Mouse (Mus musculus) ovary, postnatal 10 days (tissue): ENCODE results near the gene Olfr1220.

ENCODE experiments used
- DNase-seq: peaks from one replicate; pipeline ENCODE4 v3.0.0; 2022; ENCODE audit warnings: low spot score

Olfr1220 gene

GRCm38 (mm10) chr2:89106735-89107134 lies at the start of gene Olfr1220:
Gene Olfr1220, minus strand, starts transcription at chr2:89106835.
- DNase-seq, result no peak

- DNase-seq, result no peak
These were observed 44.8 kb upstream of the Olfr1220 start, which contains the start of gene Olfr1223 for GRCm38 (mm10) chr2:89151460-89151859. Gene Olfr1223, minus strand, starts transcription at chr2:89151560.

GRCm38 (mm10) chr2:89132954-89133353 lies 26.3 kb upstream of the Olfr1220 start, which contains the start of gene Olfr1222:
Gene Olfr1222, minus strand, starts transcription at chr2:89133054.
- no peak for DNase-seq

- no peak for DNase-seq
These were observed 10.5 kb upstream of the Olfr1220 start, which contains the start of gene Olfr1221 for GRCm38 (mm10) chr2:89117183-89117582. Gene Olfr1221, minus strand, starts transcription at chr2:89117283.

- no peak for DNase-seq
These were observed 984 bp downstream of the Olfr1220 start for GRCm38 (mm10) chr2:89105651-89106050.

- DNase-seq, result no peak
These were observed 12.8 kb downstream of the Olfr1220 start for GRCm38 (mm10) chr2:89093848-89094247.

- no peak for DNase-seq
These were observed 23.2 kb downstream of the Olfr1220 start, which contains the start of gene Olfr1219 for GRCm38 (mm10) chr2:89083413-89083812. Gene Olfr1219, minus strand, starts transcription at chr2:89083513.

- DNase-seq, result no peak
These were observed 25.1 kb downstream of the Olfr1220 start for GRCm38 (mm10) chr2:89081487-89081886.

- no peak for DNase-seq
These were observed 45.5 kb downstream of the Olfr1220 start, which contains the start of gene Olfr1218 for GRCm38 (mm10) chr2:89061087-89061486. Gene Olfr1218, minus strand, starts transcription at chr2:89061187.
